Mouse (Mus musculus) MEL (cell line): ENCODE results near the gene Ttc16. TPM values are rescaled to one million over a fixed set of nuclear protein-coding genes. Genes with fewer than 3 reads are reported as not detected.

Source experiments
- DNase-seq: peaks from one replicate; pipeline ENCODE4 v3.0.0; 2011; ENCODE audit warnings: low read depth, low spot score
- H3K27ac ChIP-seq: 2 replicates; pipeline ENCODE4 v1.5.1; 2012; ENCODE audit warnings: low read depth, mild to moderate bottlenecking, control low read depth, low read length, moderate library complexity; ENCODE audit not compliant: control insufficient read depth
- H3K27me3 ChIP-seq, 2 experiments: fragments of 150-350 bp in 1 of 2; sonication (generic) in 1 of 2; 2 replicates each; pipeline ENCODE4 v1.6.1; 2012; ENCODE audit warnings: low read length in 2 of 2, mild to moderate bottlenecking in 2 of 2, improper control_type of control experiment in 1 of 2, moderate library complexity in 1 of 2; ENCODE audit not compliant: insufficient read depth in 2 of 2, control insufficient read depth in 1 of 2
- H3K36me3 ChIP-seq, 2 experiments: 2 replicates each; pipeline ENCODE4 v1.6.1; 2012 to 2014; ENCODE audit warnings: low read length in 2 of 2, improper control_type of control experiment in 1 of 2, inconsistent platforms in 1 of 2, mild to moderate bottlenecking in 1 of 2; ENCODE audit not compliant: insufficient read depth in 2 of 2, control insufficient read depth in 1 of 2
- H3K4me1 ChIP-seq, 2 experiments: fragments of 150-350 bp in 1 of 2; sonication (generic) in 1 of 2; 2 replicates each; pipeline ENCODE4 v1.6.1; 2012; ENCODE audit warnings: low read length in 2 of 2, improper control_type of control experiment in 1 of 2, mild to moderate bottlenecking in 1 of 2; ENCODE audit not compliant: insufficient read depth in 2 of 2, control insufficient read depth in 1 of 2
- H3K4me3 ChIP-seq, 2 experiments: fragments of 150-350 bp in 1 of 2; sonication (generic) in 1 of 2; 2 replicates each; pipeline ENCODE4 v1.5.1; 2012; ENCODE audit warnings: low read depth in 2 of 2, low read length in 2 of 2, mild to moderate bottlenecking in 2 of 2, moderate library complexity in 2 of 2, control low read depth in 1 of 2, improper control_type of control experiment in 1 of 2; ENCODE audit not compliant: control insufficient read depth in 1 of 2, insufficient read depth in 1 of 2
- H3K79me2 ChIP-seq: 2 replicates; pipeline ENCODE4 v1.6.1; 2012; ENCODE audit warnings: mild to moderate bottlenecking, low read length, moderate library complexity; ENCODE audit not compliant: control insufficient read depth, poor library complexity, insufficient read depth
- H3K9ac ChIP-seq: 2 replicates; pipeline ENCODE4 v1.6.1; 2012; ENCODE audit warnings: low read depth, mild to moderate bottlenecking, control low read depth, low read length, moderate library complexity; ENCODE audit not compliant: control insufficient read depth, poor library complexity, severe bottlenecking
- H3K9me3 ChIP-seq: fragments of 150-350 bp; sonication (generic); replicated peaks from 2 replicates; pipeline ENCODE4 v1.6.1; 2012; ENCODE audit warnings: mild to moderate bottlenecking, low read length, improper control_type of control experiment, moderate library complexity; ENCODE audit not compliant: insufficient read depth
- CTCF ChIP-seq, 3 experiments: IDR thresholded peaks in 2 of 3; conservative IDR thresholded peaks in 1 of 3; 2 replicates each; pipeline ENCODE4 v1.5.1; 2011 to 2012; ENCODE audit warnings: low read length in 3 of 3, low read depth in 2 of 3, mild to moderate bottlenecking in 2 of 3, improper control_type of control experiment in 1 of 3, inconsistent platforms in 1 of 3, mixed read lengths in 1 of 3, moderate library complexity in 1 of 3; ENCODE audit not compliant: control insufficient read depth in 1 of 3, insufficient read depth in 1 of 3, poor library complexity in 1 of 3, severe bottlenecking in 1 of 3
- E2F4 ChIP-seq: IDR thresholded peaks from 2 replicates; pipeline ENCODE4 v1.6.1; 2011; ENCODE audit warnings: low read depth, low read length, improper control_type of control experiment, borderline replicate concordance
- ELF1 ChIP-seq: IDR thresholded peaks from 2 replicates; pipeline ENCODE4 v1.6.1; 2014; ENCODE audit warnings: low read depth, mild to moderate bottlenecking, inconsistent platforms, low read length, improper control_type of control experiment, moderate library complexity
- ETS1 ChIP-seq: IDR thresholded peaks from 2 replicates; pipeline ENCODE4 v1.6.1; 2012; ENCODE audit warnings: low read depth, mild to moderate bottlenecking, inconsistent platforms, low read length, improper control_type of control experiment, moderate library complexity
- GABPA ChIP-seq: IDR thresholded peaks from 2 replicates; pipeline ENCODE4 v1.6.1; 2012; ENCODE audit warnings: low read depth, mild to moderate bottlenecking, inconsistent platforms, low read length, improper control_type of control experiment, moderate library complexity
- KAT2A ChIP-seq: conservative IDR thresholded peaks from 2 replicates; pipeline ENCODE4 v1.6.1; 2012; ENCODE audit warnings: low read depth, low read length, improper control_type of control experiment, inconsistent platforms
- MAX ChIP-seq: IDR thresholded peaks from 2 replicates; pipeline ENCODE4 v1.6.1; 2011; ENCODE audit warnings: low read length, improper control_type of control experiment
- MEF2A ChIP-seq: IDR thresholded peaks from 2 replicates; pipeline ENCODE4 v1.6.1; 2014; ENCODE audit warnings: low read depth, mild to moderate bottlenecking, inconsistent platforms, low read length, improper control_type of control experiment; ENCODE audit not compliant: poor library complexity, insufficient replicate concordance, severe bottlenecking; ENCODE audit errors: extremely low read depth
- MXI1 ChIP-seq: IDR thresholded peaks from 2 replicates; pipeline ENCODE4 v1.6.1; 2011; ENCODE audit warnings: mild to moderate bottlenecking, low read depth, low read length, improper control_type of control experiment
- MYC ChIP-seq: IDR thresholded peaks from 2 replicates; pipeline ENCODE4 v1.6.1; 2011; ENCODE audit warnings: low read depth, mild to moderate bottlenecking, low read length, improper control_type of control experiment, moderate library complexity
- POLR2A ChIP-seq, 2 experiments: IDR thresholded peaks; 2 replicates each; pipeline ENCODE4 v1.6.1; 2011 to 2012; ENCODE audit warnings: low read length in 2 of 2, mild to moderate bottlenecking in 2 of 2, control low read depth in 1 of 2, improper control_type of control experiment in 1 of 2, low read depth in 1 of 2, moderate library complexity in 1 of 2; ENCODE audit not compliant: control insufficient read depth in 1 of 2, insufficient read depth in 1 of 2, poor library complexity in 1 of 2
- POLR2AphosphoS2 ChIP-seq: IDR thresholded peaks from 2 replicates; pipeline ENCODE4 v1.6.1; 2011; ENCODE audit warnings: low read length, improper control_type of control experiment
- RAD21 ChIP-seq: IDR thresholded peaks from 2 replicates; pipeline ENCODE4 v1.6.1; 2011; ENCODE audit warnings: mild to moderate bottlenecking, low read depth, low read length, improper control_type of control experiment
- RCOR1 ChIP-seq: IDR thresholded peaks from 2 replicates; pipeline ENCODE4 v1.6.1; 2012; ENCODE audit warnings: low read depth, mild to moderate bottlenecking, inconsistent platforms, low read length, improper control_type of control experiment
- SIN3A ChIP-seq: IDR thresholded peaks from 2 replicates; pipeline ENCODE4 v1.6.1; 2012; ENCODE audit warnings: low read length, improper control_type of control experiment, inconsistent platforms
- SMC3 ChIP-seq: IDR thresholded peaks from 2 replicates; pipeline ENCODE4 v1.6.1; 2011; ENCODE audit warnings: low read depth, low read length, improper control_type of control experiment
- TAL1 ChIP-seq: IDR thresholded peaks from 2 replicates; pipeline ENCODE4 v1.6.1; 2012; ENCODE audit warnings: mild to moderate bottlenecking, inconsistent platforms, low read length, moderate library complexity, mixed read lengths
- TBP ChIP-seq: IDR thresholded peaks from 2 replicates; pipeline ENCODE4 v1.8.0; 2011; ENCODE audit warnings: low read depth, low read length, improper control_type of control experiment
- UBTF ChIP-seq: IDR thresholded peaks from 2 replicates; pipeline ENCODE4 v1.6.1; 2012; ENCODE audit warnings: low read depth, mild to moderate bottlenecking, inconsistent platforms, low read length, improper control_type of control experiment, moderate library complexity, borderline replicate concordance; ENCODE audit not compliant: insufficient read depth
- USF1 ChIP-seq: IDR thresholded peaks from 2 replicates; pipeline ENCODE4 v1.6.1; 2014; ENCODE audit warnings: low read depth, mild to moderate bottlenecking, inconsistent platforms, low read length, improper control_type of control experiment, moderate library complexity
- ZC3H11A ChIP-seq: IDR thresholded peaks from 2 replicates; pipeline ENCODE4 v1.6.1; 2012; ENCODE audit warnings: low read depth, mild to moderate bottlenecking, inconsistent platforms, low read length, improper control_type of control experiment
- ZKSCAN1 ChIP-seq: IDR thresholded peaks from 2 replicates; pipeline ENCODE4 v1.6.1; 2012; ENCODE audit warnings: low read depth, mild to moderate bottlenecking, inconsistent platforms, low read length, improper control_type of control experiment, moderate library complexity
- polyA plus RNA-seq, 2 experiments: library from polyadenylated mRNA; stranded (reverse) in 1 of 2; unstranded in 1 of 2; fragments of >175 nt in 1 of 2; fragments of >200 nt in 1 of 2; gene quantifications; 2 replicates each; pipeline versions ENCODE4 v1.2.1 to v1.2.4; 2012; ENCODE audit warnings: low replicate concordance in 2 of 2, low read depth in 1 of 2; ENCODE audit not compliant: insufficient read length in 2 of 2, insufficient read depth in 1 of 2, missing spikeins in 1 of 2
- total RNA-seq: library from RNA; depleted of rRNA; stranded (reverse); fragments of 300-350 nt; gene quantifications from 2 replicates; pipeline ENCODE4 v1.2.3, GENCODE M21; 2012

The Ttc16 gene
- total and polyA plus RNA-seq, 3 experiments, result 0.35 to 0.69 TPM; not detected in 1

GRCm38 (mm10) chr2:32823579-32824154 lies 48.2 kb upstream of the Ttc16 start:
- H3K27me3 ChIP-seq, result no peaks in the 10 kb centered on the region
- TF ChIP-seq TAL1, result no peak
- no peak for TF ChIP-seq MEF2A
- no peak for TF ChIP-seq TBP
- TF ChIP-seq KAT2A, result no peak
- no peak for TF ChIP-seq RAD21
- no peak for TF ChIP-seq CTCF (IDR thresholded peaks at IDR 0.05 in 2 of 3, conservative IDR thresholded peaks at IDR 0.05 in 1 of 3; ENCODE audit: control insufficient read depth in 1 of 3, insufficient read depth in 1 of 3, low read depth in 2 of 3, low read length in 3 of 3, poor library complexity in 1 of 3, severe bottlenecking in 1 of 3)
- TF ChIP-seq ETS1, result no peak
- no peak for TF ChIP-seq RCOR1
- no peak for TF ChIP-seq MAX
- TF ChIP-seq SIN3A, result no peak
- no peak for TF ChIP-seq POLR2AphosphoS2
- no peak for TF ChIP-seq ELF1
- no peak for TF ChIP-seq ZKSCAN1
- no peak for TF ChIP-seq UBTF
- TF ChIP-seq MYC, result no peak
- no peak for TF ChIP-seq E2F4
- TF ChIP-seq ZC3H11A, result no peak
- no peaks in the 10 kb centered on the region for H3K9me3 ChIP-seq
- no peaks in the 10 kb centered on the region for H3K36me3 ChIP-seq
- no peak for DNase-seq
- no peak overlapping the region for H3K9ac ChIP-seq
- H3K4me1 ChIP-seq, result no peaks in the 10 kb centered on the region
- no peak overlapping the region for H3K27ac ChIP-seq
- no peaks in the 10 kb centered on the region for H3K79me2 ChIP-seq
- H3K4me3 ChIP-seq, result no peak overlapping the region

- no peaks in the 10 kb centered on the region for H3K9me3 ChIP-seq
- DNase-seq, result no peak
- no peak overlapping the region for H3K9ac ChIP-seq
- H3K27me3 ChIP-seq, result no peaks in the 10 kb centered on the region
- no peaks in the 10 kb centered on the region for H3K4me1 ChIP-seq
- no peak for TF ChIP-seq USF1
- no peak for TF ChIP-seq MEF2A
- no peak for TF ChIP-seq POLR2A (IDR thresholded peaks at IDR 0.05; ENCODE audit: control insufficient read depth in 1 of 2, insufficient read depth in 1 of 2, low read depth in 1 of 2, low read length in 2 of 2, poor library complexity in 1 of 2)
- no peak for TF ChIP-seq RAD21
- TF ChIP-seq MYC, result no peak
- no peak for TF ChIP-seq SMC3
- no peak for TF ChIP-seq MXI1
- no peak for TF ChIP-seq GABPA
- no peak overlapping the region for H3K27ac ChIP-seq
- H3K4me3 ChIP-seq, result no peak overlapping the region
- no peaks in the 10 kb centered on the region; a peak in 1 of 4 replicates for H3K36me3 ChIP-seq
- no peaks in the 10 kb centered on the region for H3K79me2 ChIP-seq
Measured at GRCm38 (mm10) chr2:32823153-32823552, 47.7 kb upstream of the Ttc16 start.
